Mouse (Mus musculus) left cerebral cortex, postnatal 10 days (tissue): ENCODE measurements around the gene Bcl7a. TPM values are rescaled to one million over a fixed set of nuclear protein-coding genes. Genes with fewer than 3 reads are reported as not detected.

Source experiments
- DNase-seq, 2 experiments: peaks; one replicate each; pipeline ENCODE4 v3.0.0; 2021 to 2022; ENCODE audit warnings: low spot score in 2 of 2, mixed read lengths in 1 of 2; ENCODE audit errors: extremely low spot score in 1 of 2
- intact Hi-C: fragments of 180-260 bp; cut with DNase I; formaldehyde crosslinking; loops from one replicate; pipeline ENCODE4 v1.15.1; 2025
- total RNA-seq, 2 experiments: library from RNA; stranded (reverse); gene quantifications; 2 replicates each; pipeline ENCODE4 v1.2.3; 2021

The Bcl7a gene
- total RNA-seq, 2 experiments from 2014 or later, result 81.4 to 83.3 TPM

GRCm38 (mm10) chr5:123368869-123369488 is 25.3 kb downstream of the Bcl7a start:
- DNase-seq, result peak in 1 of 2 experiments; percentile 58
- intact Hi-C loops, result loop anchor here (5.0 kb wide), 2 partner anchors 117 to 133 kb away; partner anchors contain the start of gene Wdr66

DNA sequence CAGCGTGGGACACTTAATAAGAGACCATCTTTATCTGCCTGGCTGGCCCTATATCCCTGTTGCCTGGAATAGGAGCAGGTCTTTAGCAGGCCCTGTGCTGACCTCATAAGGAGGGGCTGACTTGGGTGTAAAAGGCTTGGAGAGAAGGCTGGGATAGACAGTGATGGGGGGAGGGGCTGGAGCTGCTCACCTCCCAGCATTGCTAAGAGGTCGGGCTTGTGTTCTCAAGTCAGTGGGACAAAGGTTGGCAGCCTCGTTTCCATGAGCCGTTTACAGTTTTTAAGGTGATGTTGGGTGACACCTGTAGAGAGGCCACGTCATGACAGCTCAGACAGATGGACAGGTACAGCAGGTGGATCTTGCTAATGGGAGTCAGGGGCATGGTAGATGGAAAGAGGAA is 26.4 kb downstream of the Bcl7a start:
- intact Hi-C loops, result no loop called here
- no peak for DNase-seq

GRCm38 (mm10) chr5:123375262-123375661 is 31.6 kb downstream of the Bcl7a start:
- DNase-seq, result no peak
- intact Hi-C loops, result loop anchor here (5.0 kb wide), 1 partner anchor 62 kb away; no protein-coding TSS in a partner anchor

DNA sequence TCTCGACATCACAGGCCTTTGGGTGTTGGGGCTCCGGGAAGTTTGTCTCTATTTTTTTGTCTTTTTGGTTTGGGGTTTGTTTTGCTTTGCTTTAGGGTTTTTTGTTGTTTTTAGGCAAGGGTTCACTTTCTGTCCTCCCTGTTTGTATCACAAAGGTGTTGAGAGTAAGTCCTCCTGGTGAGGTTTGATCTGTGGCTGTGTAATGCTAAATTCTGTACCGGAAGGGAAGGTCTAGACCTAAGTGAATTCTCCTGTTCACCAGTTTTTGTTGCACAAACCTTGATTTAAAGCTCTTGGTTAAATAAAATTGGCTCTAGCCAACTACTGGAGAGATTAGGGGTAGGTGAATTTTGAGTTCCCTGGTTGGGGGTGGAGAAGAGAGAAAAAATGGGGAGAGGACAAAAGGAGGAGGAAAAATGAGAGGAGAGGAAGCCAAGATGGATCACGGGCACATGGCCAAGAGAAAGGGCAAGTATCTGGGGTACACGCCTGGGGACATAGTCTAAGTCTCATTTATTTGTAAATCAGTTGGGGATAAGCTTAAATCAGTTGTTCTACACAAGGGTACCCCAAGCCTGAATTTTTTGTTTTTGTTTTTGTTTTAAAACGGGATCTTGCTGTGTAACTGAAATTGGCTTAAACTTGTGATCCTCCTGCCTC is 32.3 kb downstream of the Bcl7a start:
- DNase-seq, result no peak
- intact Hi-C loops, result loop anchor here (5.0 kb wide), 1 partner anchor 61 kb away; no protein-coding TSS in a partner anchor

DNA sequence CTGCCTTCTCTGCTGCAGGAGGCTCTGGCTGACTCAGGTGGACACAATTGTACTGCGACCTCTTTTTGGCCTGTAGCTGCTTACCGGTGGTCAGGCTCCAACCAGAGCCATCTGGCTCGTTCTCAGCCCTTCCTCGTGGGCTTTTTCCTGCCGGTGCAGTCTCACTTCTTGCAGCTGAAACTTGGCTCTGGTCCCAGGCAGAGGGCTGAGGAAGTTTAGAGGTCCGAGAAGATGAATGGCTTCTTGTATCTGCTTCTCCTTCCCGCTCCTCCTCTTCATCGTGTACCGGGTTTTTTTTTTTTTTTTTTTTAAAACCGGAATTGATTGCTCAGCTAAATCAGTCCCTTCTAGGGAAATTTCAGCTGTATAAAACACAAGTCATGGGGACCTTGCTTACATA is 32.9 kb downstream of the Bcl7a start:
- intact Hi-C loops, result loop anchor here (5.0 kb wide), 1 partner anchor 61 kb away; no protein-coding TSS in a partner anchor
- DNase-seq, result peak; percentile 69 to 89

DNA sequence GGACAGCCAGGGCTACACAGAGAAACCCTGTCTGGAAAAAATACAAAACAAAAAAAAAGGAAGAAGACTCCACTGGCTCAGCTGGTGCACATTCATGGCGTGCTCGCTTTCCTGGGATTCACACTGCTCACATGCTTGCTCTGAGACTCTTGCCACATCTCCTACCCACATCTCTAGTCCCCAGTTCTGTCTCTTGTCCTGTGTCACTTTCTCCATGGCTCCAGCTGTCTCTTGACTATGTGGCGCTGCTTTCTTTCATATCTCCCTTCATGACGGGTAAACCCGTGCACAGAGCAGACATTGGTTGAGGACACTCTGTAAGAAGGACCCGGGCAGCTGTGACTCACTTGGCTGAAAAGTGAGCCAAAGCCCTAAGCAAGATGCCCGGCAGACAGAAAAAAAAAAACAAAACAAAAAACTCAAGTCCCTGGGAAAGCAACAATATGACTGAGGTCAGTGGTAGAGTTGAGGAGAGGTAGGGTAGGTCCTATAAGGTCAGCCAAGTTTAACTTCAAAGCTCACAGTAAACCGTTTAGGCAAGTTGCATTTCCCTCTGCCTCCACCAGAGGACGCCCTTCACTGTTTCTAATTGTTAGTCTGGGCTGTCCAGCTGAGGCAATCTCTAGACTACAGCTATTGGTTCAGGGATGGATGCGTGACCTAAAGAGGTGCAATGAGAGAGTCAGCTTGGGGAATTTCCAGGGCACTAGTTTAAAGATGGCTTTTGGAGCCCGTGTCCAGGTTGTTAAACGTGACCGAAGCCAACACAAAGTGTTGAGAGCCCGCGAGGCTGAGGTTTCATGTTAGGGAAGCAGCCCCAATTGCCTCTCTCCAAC is 33.7 kb downstream of the Bcl7a start:
- intact Hi-C loops, result loop anchor here (5.0 kb wide), 1 partner anchor 60 kb away; no protein-coding TSS in a partner anchor
- DNase-seq, result peak; percentile 62 to 76

DNA sequence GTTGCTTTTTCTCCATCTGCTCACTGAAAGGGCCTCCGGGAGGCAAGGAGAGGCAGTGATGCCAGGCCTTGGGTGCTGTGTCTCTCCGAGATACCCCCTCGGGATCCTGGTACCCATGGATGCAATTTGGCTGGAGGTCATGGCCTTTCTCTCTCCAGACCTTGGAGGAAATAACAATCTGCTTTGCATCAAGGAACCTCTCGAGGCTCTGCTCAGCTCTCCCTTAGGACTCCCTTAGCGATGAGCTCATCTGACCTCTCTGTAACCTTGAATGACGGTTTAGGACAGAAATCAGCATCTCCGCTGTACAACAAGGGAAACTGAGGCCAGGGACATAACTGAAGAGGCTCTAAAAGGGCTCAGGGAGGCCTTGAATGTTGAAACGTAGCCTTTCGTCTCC is 35.1 kb downstream of the Bcl7a start:
- intact Hi-C loops, result loop anchor here (5.0 kb wide), 1 partner anchor 59 kb away; no protein-coding TSS in a partner anchor
- no peak for DNase-seq

- no peak for DNase-seq
- intact Hi-C loops, result loop anchor here (5.0 kb wide), 1 partner anchor 58 kb away; no protein-coding TSS in a partner anchor
These were observed 35.9 kb downstream of the Bcl7a start for GRCm38 (mm10) chr5:123379504-123379931.

DNA sequence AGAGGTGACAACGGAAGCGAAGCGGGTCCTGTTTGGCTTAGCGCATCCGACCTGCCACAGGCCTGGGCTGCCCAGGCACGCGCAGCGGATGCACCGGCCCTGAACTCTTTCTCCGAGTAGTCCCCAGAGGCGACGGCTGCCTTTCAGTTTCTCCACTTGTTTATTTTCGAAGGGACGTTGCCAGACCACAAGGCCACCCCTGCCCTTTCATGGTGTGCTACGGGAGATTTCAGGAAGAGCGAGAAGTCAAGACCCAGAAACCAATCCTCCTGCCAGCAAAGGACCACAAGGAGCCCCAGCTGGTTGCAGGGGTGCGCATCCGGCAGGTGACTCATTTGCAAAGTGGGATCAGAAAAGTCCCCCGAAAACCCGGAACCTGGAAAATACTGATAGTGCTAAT is 38.3 kb downstream of the Bcl7a start:
- peak in 1 of 2 experiments; percentile 85 for DNase-seq
- intact Hi-C loops, result no loop called here

DNA sequence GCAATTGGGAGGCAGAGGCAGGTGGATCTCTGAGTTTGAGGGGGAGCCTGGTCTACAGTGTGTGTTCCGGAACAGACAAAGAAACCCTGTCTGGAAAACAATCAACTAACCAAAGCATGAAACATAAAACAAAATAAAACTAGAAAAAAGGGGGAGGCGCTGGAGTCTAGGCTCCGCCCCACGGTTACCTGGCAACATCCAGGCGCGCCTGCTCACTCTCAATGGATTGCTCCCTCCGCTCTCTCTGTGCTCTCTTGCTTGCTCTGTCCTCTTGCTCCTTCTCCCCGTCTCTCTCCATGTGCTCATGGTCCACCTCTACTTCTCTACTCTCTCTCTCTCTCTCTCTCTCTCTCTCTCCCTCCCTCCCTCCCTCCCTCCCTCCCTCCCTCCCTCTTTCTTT is 39.1 kb downstream of the Bcl7a start:
- intact Hi-C loops, result no loop called here
- DNase-seq, result no peak

GRCm38 (mm10) chr5:123388452-123388851 is 44.8 kb downstream of the Bcl7a start:
- intact Hi-C loops, result no loop called here
- no peak for DNase-seq

DNA sequence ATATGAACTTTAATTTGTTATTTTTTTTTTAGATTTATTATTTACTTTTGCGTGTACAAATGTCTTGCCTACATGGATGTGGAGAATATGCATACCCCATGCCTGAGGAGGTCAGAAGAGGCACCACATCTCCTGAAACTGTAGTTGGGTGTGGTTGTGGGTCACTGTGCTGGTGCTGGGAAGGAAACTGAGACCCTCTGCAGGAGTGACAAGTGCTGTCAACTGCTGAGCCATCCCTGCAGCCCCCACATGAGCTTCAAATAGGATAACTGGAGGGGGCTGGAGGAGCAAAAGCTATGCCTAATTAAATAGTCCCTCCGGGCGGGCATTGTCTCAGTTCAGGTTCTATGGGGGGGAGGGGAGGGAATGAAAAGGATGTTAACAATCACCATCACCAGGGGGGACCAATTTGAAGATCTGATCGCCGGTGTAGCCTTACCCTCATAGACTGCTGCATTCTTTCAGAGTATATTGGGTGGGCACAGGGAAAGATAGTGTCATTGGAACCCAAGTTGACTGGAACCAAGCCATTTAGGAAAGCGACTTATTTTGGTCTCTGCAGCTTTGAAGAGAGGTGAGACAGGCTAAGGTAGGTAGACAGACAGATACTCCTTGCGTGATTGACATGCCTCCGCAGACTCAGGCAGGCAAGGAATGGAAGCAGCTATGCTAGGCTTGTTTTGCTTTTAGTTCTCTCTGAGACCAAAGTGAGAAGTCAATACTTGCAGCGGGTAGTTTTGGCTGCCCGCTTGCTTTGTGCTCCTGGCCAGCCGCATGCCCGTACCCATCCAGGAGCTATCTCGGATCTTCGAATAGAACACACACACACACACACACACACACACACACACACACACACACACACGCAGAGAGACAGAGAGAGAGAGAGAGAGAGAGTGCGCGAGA is 47.2 kb downstream of the Bcl7a start:
- intact Hi-C loops, result no loop called here
- DNase-seq, result no peak

- intact Hi-C loops, result no loop called here
- DNase-seq, result peak; percentile 51 to 67
These were observed 47.8 kb downstream of the Bcl7a start for GRCm38 (mm10) chr5:123391442-123391809.

GRCm38 (mm10) chr5:123393786-123394302 is 50.2 kb downstream of the Bcl7a start:
- intact Hi-C loops, result no loop called here
- no peak for DNase-seq

GRCm38 (mm10) chr5:123394303-123394956 is 50.8 kb downstream of the Bcl7a start, which contains the start of gene Mlxip:
Gene Mlxip, plus strand, starts transcription at chr5:123394798.
- intact Hi-C loops, result no loop called here
- peak; percentile 92 to 93 for DNase-seq

DNA sequence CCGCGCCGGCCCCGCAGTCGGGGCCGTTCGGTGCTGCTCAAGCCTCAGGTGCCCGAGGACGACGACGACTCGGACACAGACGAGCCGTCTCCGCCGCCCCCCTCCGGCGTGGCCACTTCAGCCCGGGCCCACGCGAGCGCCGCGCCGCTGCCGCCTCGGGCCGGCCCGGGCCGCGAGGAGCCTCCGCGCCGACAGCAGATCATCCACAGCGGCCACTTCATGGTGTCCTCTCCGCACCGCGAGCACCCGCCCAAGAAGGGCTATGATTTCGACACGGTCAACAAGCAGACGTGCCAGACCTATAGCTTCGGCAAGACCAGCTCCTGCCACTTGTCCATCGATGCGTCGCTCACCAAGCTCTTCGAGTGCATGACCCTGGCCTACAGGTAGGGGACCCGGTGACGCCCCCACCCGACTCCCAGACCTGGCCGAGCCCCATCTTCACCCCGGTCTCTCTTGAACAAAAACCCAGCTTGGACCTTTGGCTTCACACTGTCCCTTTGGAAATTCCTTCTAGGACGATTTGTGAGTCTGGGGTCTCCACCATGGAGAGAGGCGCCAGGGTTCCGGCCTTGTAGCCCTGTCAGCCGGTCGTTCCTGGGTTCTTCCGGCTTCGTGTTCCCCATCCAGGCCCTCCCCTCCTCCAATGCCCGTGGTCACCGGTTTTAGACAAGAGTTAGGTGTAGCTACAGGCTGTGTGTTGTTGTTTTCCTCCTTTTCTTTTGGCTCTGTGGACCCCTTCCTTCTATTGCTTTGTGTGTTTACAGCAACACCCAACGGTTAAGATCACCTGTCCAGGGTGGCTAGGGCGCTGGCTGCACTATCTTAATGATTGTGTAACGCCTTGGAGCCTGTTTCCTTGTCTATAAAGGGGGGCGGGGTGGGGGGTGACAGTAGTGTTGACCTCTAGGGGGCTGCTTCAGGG is 51.6 kb downstream of the Bcl7a start:
- DNase-seq, result no peak
- intact Hi-C loops, result no loop called here
